Comparison of ENCODE assay signal across 6 mouse cellular contexts in genomic region chr10:71380406-71380805, GRCm38 (mm10).
"Had no signal": no experiment of that assay in that cellular context is flagged by ENCODE, and none has a peak within 500 bp of the region (broad histone marks: within the 10 kb centered on the region; RNA-seq: fewer than 3 reads in every experiment).

No protein-coding gene starts in this region.

- DNase-seq: kidney, adult 2 months; kidney, postnatal 14 days; liver; lung, adult 2 months; lung, postnatal 36 days; thymus, postnatal 36 days had no signal
